Mouse (Mus musculus): ENCODE results near the gene Imp4. TPM values are rescaled to one million over a fixed set of nuclear protein-coding genes. Genes with fewer than 3 reads are reported as not detected.

The Imp4 gene
- total RNA-seq, 2 experiments from 2014 or later: 30.5 to 36.7 TPM

Small RNA genes within 50 kb of the gene (microRNA-seq; reads per million reads assigned to microRNA genes)
- not detected for gene Mir5103

Other genes with a start within 250 kb of the Imp4 start
- gene Ccdc115, start 179 bp upstream of the Imp4 start, total RNA-seq (2021): 10 to 100 TPM; 22.5 to 29.0 TPM
- 1 to 10 TPM; 3.4 to 4.0 TPM for gene Ptpn18, start 19.9 kb downstream of the Imp4 start, total RNA-seq (2021)
- gene Prss39, start 58.6 kb downstream of the Imp4 start, total RNA-seq (2021): not detected
- gene Cfc1, start 95.8 kb downstream of the Imp4 start, total RNA-seq (2021): not detected
- not detected for gene Prss40, start 121.1 kb downstream of the Imp4 start, total RNA-seq (2021)
- 10 to 100 TPM; 45.0 to 47.4 TPM for gene Amer3, start 139.8 kb downstream of the Imp4 start, total RNA-seq (2021)

Data from left cerebral cortex, postnatal 4 days (tissue).